Mouse (Mus musculus): ENCODE data around the gene Sidt2. TPM values are rescaled to one million over a fixed set of nuclear protein-coding genes. Genes with fewer than 3 reads are reported as not detected.
A peak's percentile ranks its signal among the peaks of the same experiment; 100 is the strongest.

The Sidt2 gene
- total RNA-seq, 2 experiments from 2014 or later: 113 to 114 TPM

DNA sequence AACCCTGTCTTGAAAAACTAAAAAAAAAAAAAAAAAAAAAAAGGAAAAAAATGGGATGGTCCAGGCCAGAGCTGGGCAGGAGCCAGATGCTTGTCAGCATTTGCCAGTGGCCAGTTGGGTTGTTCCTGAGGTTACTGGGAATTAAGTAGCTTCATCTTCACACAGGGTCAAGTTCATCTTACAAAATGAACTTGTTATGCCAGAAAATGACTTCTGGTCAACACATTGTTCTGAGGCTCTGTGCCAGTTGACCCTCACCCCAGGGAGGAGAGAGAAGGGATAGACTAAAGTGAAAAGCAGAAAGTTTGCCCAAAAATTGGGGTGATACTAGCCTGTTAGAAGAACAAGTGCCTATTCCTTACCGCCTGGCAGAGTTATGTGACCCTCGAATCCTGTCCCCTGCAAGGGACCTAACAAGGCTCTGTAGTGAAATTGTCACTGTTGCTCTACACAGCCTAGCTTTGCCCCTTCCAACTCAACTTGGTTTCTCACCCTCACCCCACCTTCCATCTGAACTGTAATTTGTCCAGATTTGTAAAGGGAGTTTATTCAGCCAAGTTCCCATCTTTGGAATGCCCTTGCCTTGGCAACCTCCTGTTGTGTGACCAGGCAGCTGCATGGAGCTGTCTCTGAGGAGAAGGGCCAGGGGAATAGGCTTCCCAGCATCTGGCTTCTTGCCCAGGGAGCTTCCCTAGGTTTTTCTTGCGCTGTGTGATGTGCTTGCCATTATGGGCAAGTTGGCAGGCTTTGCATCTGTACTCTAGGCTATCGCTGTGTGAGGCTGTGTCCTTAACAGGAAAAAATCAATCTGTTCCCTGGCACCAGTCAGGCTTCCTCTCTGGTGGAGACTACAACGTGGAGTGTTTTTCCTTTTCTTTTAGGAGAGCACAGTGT is 37.8 kb downstream of the Sidt2 start:
- peak; percentile 73 to 79 for DNase-seq (ENCODE audit: low spot score in 2 of 2)

DNA sequence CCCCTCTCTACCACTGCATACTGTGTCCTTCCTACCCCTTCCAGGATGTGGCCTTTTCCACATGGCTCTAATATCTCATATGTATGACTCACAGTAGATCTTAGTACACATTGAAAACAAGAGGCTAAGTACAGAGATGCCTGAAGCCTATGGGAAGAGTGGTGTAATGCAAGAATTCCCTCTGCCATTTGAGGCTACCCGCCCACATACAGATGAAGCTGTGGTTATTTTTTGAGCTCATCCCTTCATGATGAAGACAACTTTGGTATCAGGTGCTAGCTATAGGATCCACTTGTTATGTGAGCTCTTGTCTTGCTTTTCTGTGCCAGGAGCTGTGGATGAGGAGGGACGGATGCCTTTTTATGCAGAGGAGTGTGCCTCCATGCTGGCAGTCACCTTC is 39.4 kb downstream of the Sidt2 start:
- DNase-seq (ENCODE audit: low spot score in 2 of 2): no peak

DNA sequence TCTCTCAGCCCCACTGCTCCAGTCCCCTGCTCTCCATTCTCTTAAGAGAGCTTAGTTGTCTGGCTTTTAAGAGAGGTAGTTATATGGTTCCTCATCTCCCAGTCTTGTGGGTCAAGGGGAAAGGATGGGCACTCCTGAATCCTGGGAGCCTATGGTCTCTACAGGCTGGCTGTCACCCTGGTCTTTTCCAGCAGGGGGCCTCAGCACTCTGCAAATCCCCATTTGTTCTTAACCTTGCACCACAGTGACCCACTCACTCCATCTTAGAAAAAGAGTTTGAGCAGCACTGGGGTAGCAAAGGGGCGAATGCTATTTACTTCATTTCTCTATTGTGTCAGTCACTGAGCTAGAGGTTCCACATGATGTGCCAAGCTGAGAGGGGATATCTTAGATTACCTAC is 43.4 kb downstream of the Sidt2 start:
- peak; percentile 64 for DNase-seq (ENCODE audit: low spot score in 2 of 2)

DNA sequence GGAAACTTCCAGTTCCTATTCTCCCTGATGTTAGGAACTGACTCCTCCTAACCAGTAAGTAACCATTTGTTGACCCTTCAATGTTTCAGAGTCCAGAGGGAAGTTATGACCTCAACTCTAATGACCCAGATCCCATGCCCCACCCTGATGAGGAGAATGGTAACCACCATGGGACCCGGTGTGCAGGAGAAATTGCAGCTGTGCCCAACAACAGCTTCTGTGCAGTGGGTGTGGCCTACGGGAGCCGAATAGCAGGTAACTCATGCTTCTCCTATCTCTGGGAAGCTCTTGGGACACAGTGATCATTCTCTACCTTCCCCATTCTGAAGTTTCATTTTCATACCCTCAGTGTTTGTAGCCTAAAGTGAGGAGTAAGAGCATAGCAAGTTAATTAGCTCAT is 44.1 kb downstream of the Sidt2 start:
- DNase-seq (ENCODE audit: low spot score in 2 of 2): no peak

DNA sequence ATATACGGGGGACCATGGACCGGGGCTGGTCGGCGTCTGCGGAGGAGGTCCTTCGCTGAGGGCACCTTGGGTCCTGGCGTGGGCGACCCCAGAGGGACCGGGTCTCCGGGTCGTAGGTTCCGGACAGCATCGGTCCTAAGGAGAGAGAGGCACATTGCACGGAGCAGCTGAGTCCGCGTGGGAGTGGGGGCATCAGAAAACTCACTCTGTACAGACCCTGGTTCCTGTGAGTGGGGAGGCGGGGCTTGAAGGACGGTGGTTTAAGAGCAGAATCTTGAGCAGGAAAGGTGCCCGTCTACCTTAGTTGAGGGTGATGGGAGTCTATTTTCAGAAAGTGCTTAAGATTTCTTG is 48.0 kb downstream of the Sidt2 start:
- DNase-seq (ENCODE audit: low spot score in 2 of 2): no peak

DNA sequence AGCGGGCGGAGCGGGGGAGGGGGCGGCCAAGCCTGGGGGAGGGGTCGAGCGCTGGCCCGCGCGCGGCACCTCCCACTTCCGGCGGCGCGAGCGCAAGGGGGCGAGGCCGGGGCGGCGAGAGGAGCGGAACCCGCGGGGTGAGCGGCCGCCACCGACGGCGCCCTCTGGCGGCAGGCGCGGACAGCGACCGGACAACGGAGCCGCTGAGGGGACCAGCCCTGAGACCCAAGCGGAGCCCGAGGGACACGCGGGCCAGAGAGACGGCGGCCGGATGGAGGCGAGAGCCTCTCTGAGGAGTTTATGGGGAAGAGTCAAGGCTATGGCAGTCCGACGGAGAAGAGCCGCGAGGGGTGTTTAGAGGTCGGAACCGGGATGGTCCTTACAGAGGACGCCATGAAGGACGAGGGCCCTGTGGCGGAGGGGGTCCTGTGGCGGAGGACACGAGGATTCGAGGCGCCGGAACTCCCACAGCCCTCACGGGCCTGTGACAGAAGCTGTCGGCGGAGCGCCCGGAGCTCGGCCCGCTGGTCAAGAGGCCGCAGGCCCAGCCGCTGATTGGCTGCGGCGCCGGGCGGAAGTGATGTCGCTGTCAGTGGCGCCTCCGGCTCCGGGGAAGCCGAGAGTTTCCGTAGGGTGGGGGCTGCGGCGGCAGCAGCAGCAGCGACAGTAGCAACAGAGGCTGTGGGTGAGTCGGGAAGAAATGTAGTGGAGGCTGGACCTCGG is 48.5 kb downstream of the Sidt2 start, which contains the start of the genes Pcsk7 and Rnf214:
TSS of gene Pcsk7 (plus strand) at position 143 of the 723 bp plus-strand sequence.
TSS of gene Rnf214 (minus strand) at position 557 of the 723 bp plus-strand sequence.
- peak; percentile 90 to 94 for DNase-seq (ENCODE audit: low spot score in 2 of 2)

DNA sequence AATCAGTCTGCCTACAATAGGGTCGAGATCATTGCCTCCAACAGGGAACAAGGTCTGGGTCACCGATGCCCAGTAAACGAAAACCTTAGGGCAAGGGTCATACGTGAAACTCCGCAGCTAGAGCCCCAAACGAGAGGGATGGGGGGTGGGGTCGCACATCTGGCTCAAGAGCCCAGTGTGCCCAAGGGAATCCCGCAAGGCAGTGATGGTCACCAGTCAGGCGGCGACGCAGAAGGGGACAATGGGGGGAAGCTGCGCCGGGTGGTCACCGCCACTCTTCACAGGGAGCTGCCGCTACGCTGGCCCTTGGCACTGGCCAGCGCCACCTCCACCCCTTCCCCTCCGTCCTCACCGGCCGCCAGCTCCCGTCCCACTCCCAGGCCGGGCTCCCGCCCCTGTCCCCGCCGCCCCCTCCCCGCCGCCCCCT is 49.2 kb downstream of the Sidt2 start:
- peak; percentile 36 to 52 for DNase-seq (ENCODE audit: low spot score in 2 of 2)

DNA sequence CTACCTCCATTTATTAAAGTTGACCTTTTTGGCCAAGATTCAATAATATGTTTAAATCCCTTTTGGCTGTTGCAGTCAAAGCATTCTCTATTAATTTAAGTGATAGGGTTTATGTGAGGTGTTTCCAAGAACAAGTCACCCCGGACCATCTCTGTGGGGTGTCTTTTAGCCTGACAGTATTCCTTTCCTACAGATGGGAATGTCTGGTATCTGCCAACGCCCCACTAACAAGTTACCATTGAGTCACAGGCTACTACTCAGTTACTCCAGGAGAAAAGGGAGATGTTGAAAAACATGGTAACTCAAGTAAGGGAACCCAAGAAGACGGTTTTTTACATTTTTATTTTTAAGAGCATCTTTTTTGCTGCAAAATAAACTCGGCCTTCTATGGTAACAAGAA is 49.9 kb downstream of the Sidt2 start:
- DNase-seq (ENCODE audit: low spot score in 2 of 2): no peak

DNA sequence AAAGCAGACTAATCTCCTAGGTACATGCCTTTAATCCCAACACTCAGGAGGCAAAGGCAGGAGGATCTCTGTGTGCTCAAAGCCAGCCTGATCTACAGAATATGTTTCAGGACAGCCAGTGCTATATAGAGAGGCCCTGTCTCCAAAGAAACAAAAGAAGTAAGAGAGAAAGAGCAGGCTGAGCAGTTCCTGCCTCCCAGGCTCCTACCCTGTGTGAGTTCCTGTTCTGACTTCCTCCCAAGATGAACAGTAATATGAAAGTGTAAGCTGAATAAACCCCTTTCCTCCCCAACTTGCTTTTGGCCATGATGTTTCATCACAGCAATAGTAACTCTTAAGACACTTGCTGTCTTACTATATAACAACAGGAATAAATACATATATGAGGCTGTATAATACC is 61.4 kb downstream of the Sidt2 start:
- no peak for DNase-seq (ENCODE audit: low spot score in 2 of 2)

Small RNA genes lying within 50 kb of the gene (microRNA-seq; reads per million reads assigned to microRNA genes)
- 0.78 to 1.1 reads per million in 2 experiments for gene Mir7087

Other genes starting within 250 kb of the Sidt2 start
- 10 to 100 TPM; 17.5 to 18.2 TPM for gene Cep164, start 126.6 kb downstream of the Sidt2 start, total RNA-seq (2021)
- gene Bace1, start 116.7 kb downstream of the Sidt2 start, total RNA-seq (2021): 100 to 1,000 TPM in 1 of 2 experiments, 10 to 100 TPM in 1; 88.7 to 102 TPM
- gene Pcsk7, start 48.8 kb downstream of the Sidt2 start, total RNA-seq (2021): 10 to 100 TPM; 26.1 to 31.0 TPM
- gene Rnf214, start 48.3 kb downstream of the Sidt2 start, total RNA-seq (2021): 10 to 100 TPM; 69.2 to 70.6 TPM
- 10 to 100 TPM; 12.1 TPM for gene Tagln, start 19.2 kb downstream of the Sidt2 start, total RNA-seq (2021)
- gene Pafah1b2, start 57.4 kb upstream of the Sidt2 start, total RNA-seq (2021): 100 to 1,000 TPM; 245 to 256 TPM
- 10 to 100 TPM; 83.8 to 85.0 TPM for gene Sik3, start 57.6 kb upstream of the Sidt2 start, total RNA-seq (2021)